Mouse (Mus musculus) bone marrow macrophage, adult 2 months (primary cell): ENCODE results near the gene Wdr44.

Experiments used
- CTCF ChIP-seq: IDR thresholded peaks from 2 replicates; pipeline ENCODE4 v1.5.1; 2012; ENCODE audit warnings: low read depth, mild to moderate bottlenecking, low read length, moderate library complexity
- POLR2A ChIP-seq: IDR thresholded peaks from 2 replicates; pipeline ENCODE4 v1.6.1; 2012; ENCODE audit warnings: mild to moderate bottlenecking, low read depth, low read length, borderline replicate concordance

- TF ChIP-seq CTCF: no peak
- TF ChIP-seq POLR2A: no peak
Observed at GRCm38 (mm10) chrX:23727463-23727862, 34.6 kb downstream of the Wdr44 start.
